Mouse (Mus musculus): ENCODE measurements around the gene Mylpf.
A peak's percentile ranks its signal among the peaks of the same experiment; 100 is the strongest.

The Mylpf gene

DNA sequence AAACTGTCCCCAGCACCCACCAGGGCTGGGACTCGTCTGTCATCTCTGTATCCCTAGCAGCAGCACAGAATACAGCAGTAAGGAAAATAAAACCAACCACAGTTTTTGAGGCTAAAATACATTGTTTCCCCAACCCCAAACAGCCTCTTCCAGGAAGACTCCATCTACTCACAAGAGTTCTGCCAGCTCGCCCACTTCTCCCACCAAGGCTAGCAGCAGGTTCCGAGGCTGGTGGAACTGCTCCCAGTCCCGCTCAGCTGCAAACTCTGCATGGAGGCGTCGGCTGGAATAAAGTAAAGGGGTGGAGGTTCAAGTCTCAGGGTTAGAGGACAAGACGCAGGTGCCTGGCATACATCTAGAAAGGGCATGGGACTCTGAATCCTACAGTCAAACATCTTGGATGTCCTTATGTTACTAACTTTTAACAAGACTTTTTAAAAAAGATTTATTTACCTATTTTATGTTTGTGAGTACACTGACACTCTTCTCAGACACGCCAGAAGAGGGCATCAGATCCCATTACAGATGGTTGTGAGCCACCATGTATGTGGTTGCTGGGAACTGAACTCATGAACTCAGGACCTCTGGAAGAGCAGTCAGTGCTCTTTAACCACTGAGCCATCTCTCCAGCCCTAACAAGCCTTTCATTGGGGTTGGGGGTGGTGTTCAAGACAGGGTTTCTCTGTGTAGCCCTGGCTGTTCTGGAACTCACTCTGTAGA, 50.7 kb downstream of the Mylpf start:
- DNase-seq (ENCODE audit: low spot score) = no peak

DNA sequence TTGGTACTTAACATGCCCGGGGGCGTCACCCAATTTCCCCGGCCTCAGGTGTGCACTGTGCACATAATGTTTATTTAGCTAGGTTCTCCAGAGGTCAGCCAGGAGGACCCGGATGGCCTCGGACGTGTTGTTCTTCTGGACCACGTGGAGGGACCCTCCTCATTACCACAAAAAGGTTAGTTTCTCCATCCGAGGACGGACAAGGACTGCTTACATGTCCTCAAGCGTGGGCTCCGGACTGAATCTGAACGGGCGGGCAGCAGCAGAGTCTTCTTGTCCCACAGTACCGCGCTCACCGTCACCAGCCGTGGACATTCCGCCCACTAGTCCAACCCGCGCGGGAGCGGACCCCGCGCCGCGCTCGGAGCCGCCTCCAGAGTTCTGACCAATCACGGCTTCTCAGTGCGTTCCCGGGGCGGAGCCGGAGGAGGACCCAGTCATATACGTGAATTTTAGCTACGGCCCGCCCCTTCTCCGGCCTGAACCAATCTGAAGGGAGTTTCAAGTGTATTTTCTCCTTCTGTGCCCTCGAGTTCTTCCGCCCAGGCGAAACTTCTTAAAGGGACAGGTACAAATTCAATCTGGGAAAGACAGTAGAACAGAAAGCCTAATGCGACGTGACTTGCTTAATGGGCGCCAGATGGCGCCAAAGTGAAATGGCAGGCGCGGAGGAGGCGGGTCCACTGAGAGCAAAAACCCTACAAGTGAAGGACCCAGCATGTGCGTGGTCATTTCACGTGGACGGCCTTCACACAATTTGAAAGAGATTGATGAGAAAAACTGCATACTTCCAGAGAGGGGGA, 51.8 kb downstream of the Mylpf start, which contains the start of gene Dctpp1:
Gene Dctpp1 (minus strand): TSS at position 401 of the 803 bp plus-strand sequence.
- DNase-seq (ENCODE audit: low spot score) = peak; percentile 97

DNA sequence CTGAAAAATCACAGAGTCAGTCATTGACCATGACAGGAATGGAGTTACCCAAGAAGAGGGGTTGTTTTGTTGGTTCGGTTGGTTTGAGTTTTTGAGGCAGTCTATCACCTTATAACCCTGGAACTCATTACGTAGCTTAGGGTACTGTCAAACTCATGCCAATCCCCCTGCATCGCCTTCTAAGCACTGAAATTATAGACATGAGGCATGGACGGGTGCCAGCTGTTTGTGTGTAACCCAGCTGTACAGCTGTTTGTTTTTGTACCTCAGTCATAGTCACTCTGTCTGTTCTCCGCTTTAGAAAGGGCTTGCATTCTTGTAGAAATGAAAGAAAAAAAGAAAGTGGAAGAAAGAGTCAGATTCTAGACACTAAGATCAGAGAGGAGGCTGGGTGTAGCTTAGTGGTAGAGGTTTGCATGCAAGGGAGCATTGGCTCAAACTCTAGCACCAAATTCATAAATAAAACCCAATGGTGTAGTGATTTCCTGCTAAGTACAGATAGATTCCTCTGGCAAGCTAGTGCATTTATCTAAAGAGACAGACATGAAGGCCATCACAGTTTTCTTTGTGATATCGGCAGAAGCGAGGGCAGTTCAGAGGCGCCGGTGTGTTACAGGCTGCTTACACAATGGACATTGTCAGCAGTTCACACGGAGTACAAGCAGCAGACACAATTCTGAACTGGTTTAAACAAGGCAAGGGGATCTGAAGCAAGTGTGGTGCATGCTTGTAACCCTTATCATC, 53.7 kb downstream of the Mylpf start:
- DNase-seq (ENCODE audit: low spot score) = no peak

DNA sequence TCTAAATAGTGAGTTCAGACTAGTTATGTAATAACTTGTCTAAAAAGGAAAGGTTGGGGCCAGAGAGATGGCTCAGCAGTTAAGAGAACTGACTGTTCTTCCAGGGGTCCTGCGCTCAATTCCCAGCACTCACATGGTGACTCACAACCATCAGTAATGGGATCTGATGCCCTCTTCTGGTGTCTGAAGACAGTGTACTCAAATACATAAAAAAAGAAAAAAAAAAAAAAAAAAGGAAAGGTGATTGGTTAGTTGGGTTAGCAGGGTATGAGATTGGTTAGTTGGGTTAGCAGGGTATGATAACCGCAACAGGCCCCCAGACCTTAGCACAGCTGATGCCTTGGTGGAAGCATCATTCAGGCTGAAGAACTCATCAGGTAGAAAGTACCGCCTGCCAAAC, 54.8 kb downstream of the Mylpf start:
- no peak for DNase-seq (ENCODE audit: low spot score)
